Mouse (Mus musculus) spleen, postnatal 14 days (tissue): ENCODE data around the gene Itgb2.

Source experiments
- DNase-seq, 2 experiments: peaks; one replicate each; pipeline ENCODE4 v3.0.0; 2021 to 2022; ENCODE audit warnings: low spot score in 2 of 2

Gene Itgb2

GRCm38 (mm10) chr10:77530140-77530539 is at the start of gene Itgb2:
Gene Itgb2 (plus strand): TSS chr10:77530252.
- DNase-seq: peak; percentile 43 to 57

GRCm38 (mm10) chr10:77481814-77482213 is 48.2 kb upstream of the Itgb2 start:
- no peak for DNase-seq

GRCm38 (mm10) chr10:77484205-77484935 is 45.7 kb upstream of the Itgb2 start:
- DNase-seq: peak in 1 of 2 experiments; percentile 7

GRCm38 (mm10) chr10:77485786-77486185 is 44.3 kb upstream of the Itgb2 start:
- no peak for DNase-seq

- no peak for DNase-seq
These were observed 41.9 kb upstream of the Itgb2 start for GRCm38 (mm10) chr10:77488168-77488567.

- no peak for DNase-seq
These were observed 38.5 kb upstream of the Itgb2 start for GRCm38 (mm10) chr10:77491585-77491984.

- DNase-seq: no peak
These were observed 37.2 kb upstream of the Itgb2 start for GRCm38 (mm10) chr10:77492885-77493284.

- no peak for DNase-seq
These were observed 32.9 kb upstream of the Itgb2 start for GRCm38 (mm10) chr10:77497185-77497584.

GRCm38 (mm10) chr10:77498254-77498653 is 31.8 kb upstream of the Itgb2 start:
- no peak for DNase-seq

GRCm38 (mm10) chr10:77500636-77501035 is 29.4 kb upstream of the Itgb2 start:
- DNase-seq: no peak

GRCm38 (mm10) chr10:77502967-77503922 is 26.8 kb upstream of the Itgb2 start:
- no peak for DNase-seq

- DNase-seq: no peak
These were observed 25.9 kb upstream of the Itgb2 start for GRCm38 (mm10) chr10:77504143-77504542.

- DNase-seq: no peak
These were observed 23.5 kb upstream of the Itgb2 start for GRCm38 (mm10) chr10:77506526-77506925.

GRCm38 (mm10) chr10:77506961-77507577 is 23.0 kb upstream of the Itgb2 start:
- DNase-seq: no peak

- no peak for DNase-seq
These were observed 22.3 kb upstream of the Itgb2 start for GRCm38 (mm10) chr10:77507779-77508178.

GRCm38 (mm10) chr10:77508744-77509143 is 21.3 kb upstream of the Itgb2 start:
- no peak for DNase-seq

- DNase-seq: peak; percentile 54 to 75
These were observed 20.5 kb upstream of the Itgb2 start for GRCm38 (mm10) chr10:77509403-77510187.

GRCm38 (mm10) chr10:77510225-77510982 is 19.6 kb upstream of the Itgb2 start:
- no peak for DNase-seq

GRCm38 (mm10) chr10:77515385-77516348 is 14.4 kb upstream of the Itgb2 start, which contains the start of gene Fam207a:
Gene Fam207a (minus strand): TSS chr10:77515785.
- DNase-seq: peak; percentile 89 to 92
